Mouse (Mus musculus) hindbrain, embryonic 15.5 days (tissue): Measurements from ENCODE around the gene Rab5b. TPM values are rescaled to one million over a fixed set of nuclear protein-coding genes. Genes with fewer than 3 reads are reported as not detected.
A peak's percentile ranks its signal among the peaks of the same experiment; 100 is the strongest.
"Not testable (repeated sequence)": the region's sequence is repeated elsewhere in the genome, so short reads cannot be mapped to it uniquely, and the experiment has no call there.

Experiments
- ATAC-seq: fragments of 200-750 bp; cut with Nextera tagmentation; 2 replicates; pipeline ENCODE4 v1.8.0; 2017; ENCODE audit warnings: low read depth, moderate number of reproducible peaks, moderate TSS enrichment; ENCODE audit not compliant: low FRiP score
- H3K27ac ChIP-seq: fragments of 300-500 bp; sonication (generic); replicated peaks from 2 replicates; pipeline ENCODE4 v1.5.1; 2015; ENCODE audit warnings: mild to moderate bottlenecking, inconsistent platforms
- H3K27me3 ChIP-seq: fragments of 300-500 bp; sonication (generic); 2 replicates; pipeline ENCODE4 v1.6.1; 2015; ENCODE audit warnings: control low read depth, inconsistent platforms
- H3K36me3 ChIP-seq: fragments of 300-500 bp; sonication (generic); 2 replicates; pipeline ENCODE4 v1.6.1; 2015; ENCODE audit warnings: control low read depth, inconsistent platforms
- H3K4me1 ChIP-seq: fragments of 300-500 bp; sonication (generic); replicated peaks from 2 replicates; pipeline ENCODE4 v1.6.1; 2015; ENCODE audit warnings: control low read depth, inconsistent platforms
- H3K4me2 ChIP-seq: fragments of 300-500 bp; sonication (generic); 2 replicates; pipeline ENCODE4 v1.6.1; 2015; ENCODE audit warnings: moderate library complexity, mild to moderate bottlenecking, inconsistent platforms
- H3K4me3 ChIP-seq: fragments of 300-500 bp; sonication (generic); 2 replicates; pipeline ENCODE4 v1.5.1; 2015; ENCODE audit warnings: mild to moderate bottlenecking, inconsistent platforms
- H3K9ac ChIP-seq: fragments of 300-500 bp; sonication (generic); 2 replicates; pipeline ENCODE4 v1.6.1; 2015; ENCODE audit warnings: inconsistent platforms
- H3K9me3 ChIP-seq: fragments of 300-500 bp; sonication (generic); 2 replicates; pipeline ENCODE4 v1.6.1; 2016; ENCODE audit warnings: control low read depth, inconsistent platforms
- WGBS: fragments of 180-500 bp; shearing (Covaris S2); methylation state at CpG from one replicate; pipeline ENCODE4 v1.1.7; 2015; 5-methylcytosine and 5-hydroxymethylcytosine counted together
- polyA plus RNA-seq: library from polyadenylated mRNA; unstranded; fragments of >200 nt; fragmentation: Nextera tagmentation; extraction: Ambion mirVana; gene quantifications from 2 replicates; pipeline ENCODE4 v1.2.1, GENCODE M21; 2015

The Rab5b gene
- polyA plus RNA-seq, 1 experiment from 2014 or later: 121 TPM

GRCm38 (mm10) chr10:128635697-128636096, 60.4 kb downstream of the Rab5b start:
- H3K27ac ChIP-seq: no peak overlapping the region
- no peak for ATAC-seq
- H3K4me3 ChIP-seq: no peak overlapping the region
- H3K36me3 ChIP-seq: peaks cover 68% of the 10 kb centered on the region
- H3K27me3 ChIP-seq: no peaks in the 10 kb centered on the region
- H3K4me2 ChIP-seq: no peak overlapping the region
- 97% methylated on average over 13 of the region's 13 CpGs for WGBS
- no peaks in the 10 kb centered on the region for H3K9me3 ChIP-seq
- H3K9ac ChIP-seq: no peak overlapping the region
- H3K4me1 ChIP-seq: no peaks in the 10 kb centered on the region

GRCm38 (mm10) chr10:128631571-128631970, 64.5 kb downstream of the Rab5b start:
- Histone ChIP-seq H3K4me1 (no peaks in the 10 kb centered on the region), H3K27ac (no peak overlapping the region; the same call in 1 of the 2 replicates), H3K4me3 (no peak overlapping the region), H3K9me3 (no peaks in the 10 kb centered on the region), H3K36me3 (peaks cover 43% of the 10 kb centered on the region), H3K9ac (no peak overlapping the region), H3K27me3 (no peaks in the 10 kb centered on the region), H3K4me2 (no peak overlapping the region)
- ATAC-seq: no peak
- 25% methylated on average over 6 of the region's 6 CpGs for WGBS

- H3K36me3 ChIP-seq: peaks cover 33% of the 10 kb centered on the region
- not testable (repeated sequence) for ATAC-seq, H3K9me3 ChIP-seq, H3K4me1 ChIP-seq, H3K27me3 ChIP-seq, H3K4me3 ChIP-seq, H3K27ac ChIP-seq, H3K4me2 ChIP-seq, H3K9ac ChIP-seq
- 91% methylated on average over 5 of the region's 5 CpGs for WGBS
Observed at GRCm38 (mm10) chr10:128630306-128630705, 65.8 kb downstream of the Rab5b start.

- no peak overlapping the region for H3K4me2 ChIP-seq
- H3K4me1 ChIP-seq: peaks cover 9% of the 10 kb centered on the region
- no peaks in the 10 kb centered on the region for H3K9me3 ChIP-seq
- no peak overlapping the region for H3K4me3 ChIP-seq
- H3K9ac ChIP-seq: no peak overlapping the region
- no peaks in the 10 kb centered on the region for H3K27me3 ChIP-seq
- H3K27ac ChIP-seq: no peak overlapping the region
- ATAC-seq: no peak
- 74% methylated on average over 2 of the region's 2 CpGs for WGBS
- H3K36me3 ChIP-seq: peaks cover 31% of the 10 kb centered on the region
Observed at GRCm38 (mm10) chr10:128629746-128630145, 66.3 kb downstream of the Rab5b start.

- Histone ChIP-seq H3K4me2 (no peak overlapping the region), H3K27ac (peak overlapping the region; percentile 82; the same call in 1 of the 2 replicates)
Observed at GRCm38 (mm10) chr10:128627398-128628317, 68.4 kb downstream of the Rab5b start.

More at GRCm38 (mm10) chr10:128627398-128628317, 68.4 kb downstream of the Rab5b start:
- Histone ChIP-seq H3K4me3 (no peak overlapping the region), H3K9me3 (no peaks in the 10 kb centered on the region), H3K36me3 (peaks cover 30% of the 10 kb centered on the region), H3K4me1 (peaks cover 9% of the 10 kb centered on the region), H3K27me3 (no peaks in the 10 kb centered on the region), H3K9ac (no peak overlapping the region)
- ATAC-seq: no peak; the same call in 1 of the 2 replicates
- WGBS: 86% methylated on average over 10 of the region's 10 CpGs

Other genes with a start within 250 kb of the Rab5b start
- 167 and 177 TPM in 2 replicates for gene Smarcc2, start 237.0 kb downstream of the Rab5b start, polyA plus RNA-seq
- 944 and 959 TPM in 2 replicates for gene Myl6, start 202.1 kb downstream of the Rab5b start, polyA plus RNA-seq
- 5.7 and 6.5 TPM in 2 replicates for gene Myl6b, start 197.6 kb downstream of the Rab5b start, polyA plus RNA-seq
- gene Esyt1, start 170.4 kb downstream of the Rab5b start, polyA plus RNA-seq: 14.2 and 14.8 TPM in 2 replicates
- 18.2 and 20.0 TPM in 2 replicates for gene Zc3h10, start 148.5 kb downstream of the Rab5b start, polyA plus RNA-seq
- 2,263 and 2,497 TPM in 2 replicates for gene Rpl41, start 147.0 kb downstream of the Rab5b start, polyA plus RNA-seq
- 125 and 127 TPM in 2 replicates for gene Pa2g4, start 130.3 kb downstream of the Rab5b start, polyA plus RNA-seq
- 1.2 and 2.1 TPM in 2 replicates for gene Erbb3, start 106.6 kb downstream of the Rab5b start, polyA plus RNA-seq
- 359 and 409 TPM in 2 replicates for gene Rps26, start 69.5 kb downstream of the Rab5b start, polyA plus RNA-seq
- 15.1 and 18.3 TPM in 2 replicates for gene Ikzf4, start 50.3 kb downstream of the Rab5b start, polyA plus RNA-seq
- gene Suox, start 22.2 kb downstream of the Rab5b start, polyA plus RNA-seq: 14.5 TPM in 2 replicates
- gene Pmel, start 7.9 kb upstream of the Rab5b start, polyA plus RNA-seq: 0.62 and 1.1 TPM in 2 replicates
- gene Cdk2, start 8.8 kb upstream of the Rab5b start, polyA plus RNA-seq: 22.4 and 23.5 TPM in 2 replicates
- gene Dgka, start 48.6 kb upstream of the Rab5b start, polyA plus RNA-seq: 7.7 and 8.9 TPM in 2 replicates
- 44.5 and 47.0 TPM in 2 replicates for gene Pym1, start 51.6 kb upstream of the Rab5b start, polyA plus RNA-seq
- 0.73 and 0.98 TPM in 2 replicates for gene Mmp19, start 94.6 kb upstream of the Rab5b start, polyA plus RNA-seq
- 50.5 and 51.9 TPM in 2 replicates for gene Dnajc14, start 107.8 kb upstream of the Rab5b start, polyA plus RNA-seq
- 17.0 and 19.9 TPM in 2 replicates for gene Tmem198b, start 108.1 kb upstream of the Rab5b start, polyA plus RNA-seq
- 146 and 151 TPM in 2 replicates for gene Sarnp, start 121.1 kb upstream of the Rab5b start, polyA plus RNA-seq
- gene Ormdl2, start 125.4 kb upstream of the Rab5b start, polyA plus RNA-seq: 28.1 and 28.8 TPM in 2 replicates
- 8.6 and 8.9 TPM in 2 replicates for gene Gdf11, start 195.5 kb upstream of the Rab5b start, polyA plus RNA-seq
- 262 and 274 TPM in 2 replicates for gene Cd63, start 204.7 kb upstream of the Rab5b start, polyA plus RNA-seq
- gene Rdh5, start 226.6 kb upstream of the Rab5b start, polyA plus RNA-seq: 20.9 and 22.1 TPM in 2 replicates
- 266 and 268 TPM in 2 replicates for gene Bloc1s1, start 227.8 kb upstream of the Rab5b start, polyA plus RNA-seq
- 8.9 TPM in 2 replicates for gene Itga7, start 237.6 kb upstream of the Rab5b start, polyA plus RNA-seq